Mouse (Mus musculus) kidney, embryonic 14.5 days (tissue): ENCODE data around the gene Sfmbt2. TPM values are rescaled to one million over a fixed set of nuclear protein-coding genes. Genes with fewer than 3 reads are reported as not detected.

ENCODE experiments used
- ATAC-seq: fragments of 200-750 bp; cut with Nextera tagmentation; 2 replicates; pipeline ENCODE4 v1.8.0; 2017; ENCODE audit warnings: moderate number of reproducible peaks, mild to moderate bottlenecking, moderate TSS enrichment, moderate library complexity; ENCODE audit not compliant: low FRiP score, low TSS enrichment
- H3K27ac ChIP-seq: fragments of 300-500 bp; sonication (generic); 2 replicates; pipeline ENCODE4 v1.5.1; 2014; ENCODE audit warnings: low read depth, mild to moderate bottlenecking, low read length, moderate library complexity, mixed read lengths
- H3K27me3 ChIP-seq: fragments of 300-500 bp; sonication (generic); 2 replicates; pipeline ENCODE4 v1.6.1; 2014; ENCODE audit warnings: mild to moderate bottlenecking, low read length; ENCODE audit not compliant: control insufficient read depth, insufficient read depth
- H3K36me3 ChIP-seq: fragments of 300-500 bp; sonication (generic); 2 replicates; pipeline ENCODE4 v1.6.1; 2014; ENCODE audit warnings: low read length, mixed read lengths; ENCODE audit not compliant: control insufficient read depth, insufficient read depth
- H3K4me1 ChIP-seq: fragments of 300-500 bp; sonication (generic); 2 replicates; pipeline ENCODE4 v1.6.1; 2014; ENCODE audit warnings: low read length, mixed read lengths; ENCODE audit not compliant: control insufficient read depth, insufficient read depth
- H3K4me2 ChIP-seq: fragments of 300-500 bp; sonication (generic); replicated peaks from 2 replicates; pipeline ENCODE4 v1.6.1; 2014; ENCODE audit warnings: low read depth, mild to moderate bottlenecking, low read length
- H3K4me3 ChIP-seq: fragments of 300-500 bp; sonication (generic); 2 replicates; pipeline ENCODE4 v1.5.1; 2014; ENCODE audit warnings: mild to moderate bottlenecking, low read length
- H3K9ac ChIP-seq: fragments of 300-500 bp; sonication (generic); 2 replicates; pipeline ENCODE4 v1.6.1; 2014; ENCODE audit warnings: low read depth, mild to moderate bottlenecking, low read length, moderate library complexity
- H3K9me3 ChIP-seq: fragments of 300-500 bp; sonication (generic); 2 replicates; pipeline ENCODE4 v1.6.1; 2016; ENCODE audit warnings: low read length; ENCODE audit not compliant: control insufficient read depth
- WGBS: fragments of 180-500 bp; shearing (Covaris S2); extraction: QIAGEN DNeasy Blood & Tissue Kit; methylation state at CpG from one replicate; pipeline ENCODE4 v1.1.7; 2014; 5-methylcytosine and 5-hydroxymethylcytosine counted together
- polyA plus RNA-seq: library from polyadenylated mRNA; unstranded; fragments of >200 nt; fragmentation: Nextera tagmentation; extraction: Ambion mirVana; gene quantifications from 2 replicates; pipeline ENCODE4 v1.2.1, GENCODE M21; 2014

Gene Sfmbt2
- polyA plus RNA-seq, 1 experiment from 2014 or later: 2.3 TPM

DNA sequence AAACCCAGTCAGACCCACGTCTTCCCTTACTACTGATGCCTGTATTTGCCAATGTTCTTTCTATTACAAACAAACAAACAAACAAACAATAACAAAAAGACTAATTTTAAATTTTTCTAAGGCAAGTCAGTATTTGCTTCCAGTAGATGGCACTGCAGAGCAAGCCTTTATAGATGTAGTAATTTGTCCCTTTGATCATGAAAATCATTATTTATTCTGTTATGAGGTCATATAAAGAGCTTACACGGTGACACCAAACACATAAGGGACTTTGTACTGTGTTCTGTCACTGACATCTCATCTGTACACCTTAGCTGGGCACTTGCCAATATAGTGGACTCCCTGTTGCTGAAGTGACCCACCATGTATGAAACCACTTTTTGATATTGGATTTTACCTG lies 4.0 kb upstream of the Sfmbt2 start:
- Histone ChIP-seq H3K4me1 (no peaks in the 10 kb centered on the region), H3K4me2 (no peak overlapping the region), H3K36me3 (no peaks in the 10 kb centered on the region), H3K27ac (no peak overlapping the region), H3K4me3 (no peak overlapping the region), H3K27me3 (peaks cover 36% of the 10 kb centered on the region), H3K9me3 (no peaks in the 10 kb centered on the region), H3K9ac (no peak overlapping the region)
- no peak for ATAC-seq
- 32% methylated on average over 2 of the region's 2 CpGs for WGBS

- WGBS: 2% methylated on average over 8 of the region's 8 CpGs
- Histone ChIP-seq H3K9me3 (no peaks in the 10 kb centered on the region), H3K4me1 (0 out of 2 replicates have a peak, but pooled peaks cover 8% of the 10 kb centered on the region), H3K4me3 (no peak overlapping the region), H3K27ac (no peak overlapping the region), H3K4me2 (no peak overlapping the region), H3K27me3 (peaks cover 52% of the 10 kb centered on the region), H3K9ac (no peak overlapping the region), H3K36me3 (no peaks in the 10 kb centered on the region)
- ATAC-seq: no peak
Observed at GRCm38 (mm10) chr2:10369676-10370075, 634 bp upstream of the Sfmbt2 start.

DNA sequence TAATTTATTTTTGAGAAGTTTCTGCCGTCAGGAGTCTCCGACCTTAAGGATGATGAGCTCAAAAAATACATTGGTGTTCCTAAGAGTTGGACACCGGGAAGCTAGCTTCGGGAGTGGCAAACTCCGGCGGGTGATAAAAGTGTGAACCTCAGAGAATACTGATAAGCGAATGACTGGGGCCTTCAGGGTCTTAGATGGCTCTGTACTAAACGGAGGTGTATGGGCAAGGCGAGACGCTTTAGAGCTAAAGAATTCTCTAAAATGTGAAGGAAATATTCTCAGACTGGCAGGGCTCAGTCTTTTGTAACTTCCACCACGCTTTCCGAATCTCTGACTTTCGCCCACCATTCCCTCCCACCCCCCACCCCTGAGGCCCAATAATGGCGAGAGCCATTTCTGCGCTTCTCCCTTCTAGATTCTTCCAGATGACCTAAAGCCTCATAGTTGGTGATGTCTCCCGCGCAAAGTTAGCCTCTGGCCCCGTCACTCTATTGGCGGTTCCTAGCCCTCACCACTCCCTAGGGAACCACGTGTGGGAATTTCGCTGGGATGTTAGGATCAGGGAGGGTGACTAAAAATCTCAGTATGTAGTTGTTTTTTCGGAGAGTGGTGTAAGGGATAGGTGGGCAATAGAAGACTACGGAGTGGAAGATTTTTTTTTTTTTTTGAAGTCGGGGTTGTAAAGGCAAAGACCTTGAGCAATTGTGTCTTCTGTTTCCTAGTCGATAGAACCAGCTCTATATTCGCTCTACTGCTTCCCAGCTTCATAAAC lies 563 bp downstream of the Sfmbt2 start:
- Histone ChIP-seq H3K4me2 (no peak overlapping the region), H3K27ac (no peak overlapping the region), H3K4me1 (peaks cover 14% of the 10 kb centered on the region; the same call in 1 of the 2 replicates), H3K9me3 (no peaks in the 10 kb centered on the region), H3K27me3 (peaks cover 59% of the 10 kb centered on the region), H3K4me3 (no peak overlapping the region), H3K36me3 (no peaks in the 10 kb centered on the region), H3K9ac (no peak overlapping the region)
- ATAC-seq: no peak
- 2% methylated on average over 26 of the region's 26 CpGs for WGBS

GRCm38 (mm10) chr2:10371459-10371817 lies 1.1 kb downstream of the Sfmbt2 start:
- Histone ChIP-seq H3K9ac (no peak overlapping the region), H3K9me3 (no peaks in the 10 kb centered on the region), H3K4me2 (no peak overlapping the region), H3K4me3 (peak overlapping the region; percentile 51; the same call in 1 of the 2 replicates), H3K4me1 (peaks cover 14% of the 10 kb centered on the region; the same call in 1 of the 2 replicates), H3K27me3 (peaks cover 64% of the 10 kb centered on the region), H3K36me3 (no peaks in the 10 kb centered on the region), H3K27ac (no peak overlapping the region)
- WGBS: 1% methylated on average over 16 of the region's 16 CpGs
- ATAC-seq: no peak

GRCm38 (mm10) chr2:10371899-10372298 lies 1.6 kb downstream of the Sfmbt2 start:
- H3K36me3 ChIP-seq: no peaks in the 10 kb centered on the region
- peaks cover 61% of the 10 kb centered on the region for H3K27me3 ChIP-seq
- peak overlapping the region; percentile 93 for H3K4me2 ChIP-seq
- H3K9ac ChIP-seq: no peak overlapping the region
- no peak overlapping the region for H3K27ac ChIP-seq
- H3K4me3 ChIP-seq: peak overlapping the region; percentile 51
- H3K9me3 ChIP-seq: no peaks in the 10 kb centered on the region
- WGBS: 0% methylated on average over 13 of the region's 18 CpGs
- H3K4me1 ChIP-seq: peaks cover 14% of the 10 kb centered on the region; the same call in 1 of the 2 replicates
- peak; percentile 4; the same call in 1 of the 2 replicates for ATAC-seq

DNA sequence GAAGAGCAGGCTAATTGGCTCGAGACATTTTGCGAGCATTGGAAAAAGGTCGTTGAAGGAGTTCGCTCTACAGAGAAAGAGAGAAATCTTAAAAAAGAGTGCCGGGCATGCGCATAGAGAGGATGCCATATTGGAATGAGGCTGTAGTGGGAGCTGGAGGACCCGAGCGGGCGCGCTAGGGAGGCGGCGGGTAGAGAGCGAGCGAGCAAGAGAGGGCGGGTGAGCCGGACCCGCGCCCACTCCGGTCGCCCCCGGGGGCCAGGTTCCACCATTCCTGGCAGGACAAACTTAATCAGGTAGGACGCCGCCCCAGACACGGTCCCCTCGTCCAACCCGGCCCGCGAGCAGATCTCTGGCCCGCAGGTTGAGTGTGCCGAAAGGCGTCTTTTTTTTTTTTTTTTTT lies 2.0 kb downstream of the Sfmbt2 start:
- peaks cover 14% of the 10 kb centered on the region; the same call in 1 of the 2 replicates for H3K4me1 ChIP-seq
- peak; percentile 88 for ATAC-seq
- H3K4me2 ChIP-seq: peak overlapping the region; percentile 93
- peaks cover 57% of the 10 kb centered on the region for H3K27me3 ChIP-seq
- WGBS: 0% methylated on average over 31 of the region's 31 CpGs
- H3K4me3 ChIP-seq: peak overlapping the region; percentile 51
- no peak overlapping the region for H3K27ac ChIP-seq
- H3K9ac ChIP-seq: peak overlapping the region; percentile 46; the same call in 1 of the 2 replicates
- H3K9me3 ChIP-seq: no peaks in the 10 kb centered on the region
- H3K36me3 ChIP-seq: no peaks in the 10 kb centered on the region

- H3K27ac ChIP-seq: no peak overlapping the region
Observed at GRCm38 (mm10) chr2:10372776-10373507, 2.6 kb downstream of the Sfmbt2 start.

GRCm38 (mm10) chr2:10373508-10374206 lies 3.3 kb downstream of the Sfmbt2 start:
- WGBS: under 1% methylated on average over 30 of the region's 30 CpGs
- no peak for ATAC-seq
- Histone ChIP-seq H3K9ac (no peak overlapping the region), H3K27ac (no peak overlapping the region), H3K4me2 (peak overlapping the region; percentile 93), H3K4me1 (peaks cover 14% of the 10 kb centered on the region; the same call in 1 of the 2 replicates), H3K36me3 (no peaks in the 10 kb centered on the region), H3K4me3 (peak overlapping the region; percentile 51), H3K27me3 (peaks cover 48% of the 10 kb centered on the region), H3K9me3 (no peaks in the 10 kb centered on the region)

More at GRCm38 (mm10) chr2:10372776-10373507, 2.6 kb downstream of the Sfmbt2 start:
- H3K9ac ChIP-seq: peak overlapping the region; percentile 46
- H3K4me1 ChIP-seq: peaks cover 14% of the 10 kb centered on the region; the same call in 1 of the 2 replicates
- peak; percentile 34 for ATAC-seq
- no peaks in the 10 kb centered on the region for H3K9me3 ChIP-seq
- no peaks in the 10 kb centered on the region for H3K36me3 ChIP-seq
- under 1% methylated on average over 35 of the region's 35 CpGs for whole genome bisulfite sequencing
- H3K4me3 ChIP-seq: peak overlapping the region; percentile 51
- peak overlapping the region; percentile 93 for H3K4me2 ChIP-seq
- peaks cover 53% of the 10 kb centered on the region for H3K27me3 ChIP-seq
